Mouse (Mus musculus) embryo, embryonic 10.5 days (tissue): ENCODE measurements at regions not wholly inside any gene's neighbourhood (a gene's known extent, or its start where the extent isn't known, plus 50 kb on each side); places are given as distances from the start of the nearest gene placed in this dataset.
A peak's percentile ranks its signal among the peaks of the same experiment; 100 is the strongest.

ENCODE experiments used
- DNase-seq: peaks from one replicate; pipeline ENCODE4 v3.0.0-alpha.2; 2015; ENCODE audit warnings: low spot score

GRCm38 (mm10) chr14:79854216-79854615 is 83.1 kb upstream of the Pcdh8 start:
- no peak for DNase-seq

GRCm38 (mm10) chr14:79852683-79853082 is 81.6 kb upstream of the Pcdh8 start:
- no peak for DNase-seq

GRCm38 (mm10) chr14:79851795-79852194 is 80.7 kb upstream of the Pcdh8 start:
- no peak for DNase-seq

GRCm38 (mm10) chr14:79851231-79851630 is 80.1 kb upstream of the Pcdh8 start:
- DNase-seq, result no peak

- no peak for DNase-seq
These were observed 78.7 kb upstream of the Pcdh8 start for GRCm38 (mm10) chr14:79849617-79850435.

- no peak for DNase-seq
These were observed 77.0 kb upstream of the Pcdh8 start for GRCm38 (mm10) chr14:79848116-79848515.

GRCm38 (mm10) chr14:79844306-79844705 is 73.2 kb upstream of the Pcdh8 start:
- no peak for DNase-seq

GRCm38 (mm10) chr14:79843135-79843550 is 72.0 kb upstream of the Pcdh8 start:
- DNase-seq, result peak; percentile 75

- DNase-seq, result no peak
These were observed 71.6 kb upstream of the Pcdh8 start for GRCm38 (mm10) chr14:79842734-79843133.

GRCm38 (mm10) chr14:79837101-79837500 is 66.0 kb upstream of the Pcdh8 start:
- DNase-seq, result no peak

GRCm38 (mm10) chr14:79836186-79836585 is 65.1 kb upstream of the Pcdh8 start:
- no peak for DNase-seq

- no peak for DNase-seq
These were observed 53.7 kb upstream of the Pcdh8 start for GRCm38 (mm10) chr14:79824670-79825446.

GRCm38 (mm10) chr14:79822453-79823117 is 51.5 kb upstream of the Pcdh8 start:
- DNase-seq, result no peak

GRCm38 (mm10) chr14:79822011-79822435 is 50.9 kb upstream of the Pcdh8 start:
- no peak for DNase-seq

- no peak for DNase-seq
These were observed 50.4 kb upstream of the Pcdh8 start for GRCm38 (mm10) chr14:79821352-79822010.
